Mouse (Mus musculus): Measurements from ENCODE around the gene Fam168a. TPM values are rescaled to one million over a fixed set of nuclear protein-coding genes. Genes with fewer than 3 reads are reported as not detected.

Fam168a gene
- polyA plus RNA-seq, 1 experiment from 2014 or later: 45.5 TPM

DNA sequence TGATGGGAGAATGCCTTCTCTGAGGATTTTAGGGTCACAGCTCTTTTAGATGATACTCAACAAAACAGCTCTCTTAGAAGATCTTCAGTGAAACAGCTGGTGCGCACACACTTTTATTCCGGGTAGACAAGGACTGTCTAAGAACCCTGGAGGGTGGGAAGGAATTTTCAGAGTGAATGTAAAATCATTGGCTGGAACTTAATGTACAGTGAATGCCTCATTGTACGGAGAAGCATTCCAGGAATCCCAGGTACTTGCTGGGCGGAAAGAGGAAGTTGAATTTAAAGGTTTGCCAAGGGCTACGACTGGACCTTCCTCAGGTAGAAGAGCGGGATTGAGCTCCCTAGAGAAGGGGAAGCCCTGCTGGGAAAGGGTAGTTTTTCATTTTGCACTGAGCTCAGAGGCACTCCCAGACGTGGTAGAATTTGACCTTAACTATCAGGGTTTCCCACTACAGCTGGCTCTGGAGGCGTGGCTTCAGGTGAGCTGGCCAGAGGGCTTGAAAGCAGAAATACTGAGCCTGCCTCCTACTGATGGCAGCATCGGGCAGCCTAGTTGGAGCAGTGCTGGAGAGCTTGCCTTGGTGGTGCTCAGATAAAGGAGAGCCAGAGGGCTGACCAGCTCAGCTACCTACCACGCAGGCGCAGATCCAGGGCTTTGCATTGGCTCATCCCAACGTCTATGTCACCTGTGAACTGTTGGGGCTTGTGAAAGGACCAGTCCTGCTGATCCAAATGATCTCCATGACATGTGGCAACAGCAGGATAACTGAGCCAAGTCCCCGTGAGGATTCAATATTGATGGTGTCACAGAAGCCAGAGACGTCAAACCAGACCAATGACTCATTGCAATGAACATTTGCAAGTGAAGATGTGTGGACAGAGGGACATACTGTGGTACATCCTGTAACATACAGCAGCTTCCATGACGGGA is 27.2 kb upstream of the Fam168a start:
- WGBS: 49% methylated on average over 15 of the region's 15 CpGs
- Histone ChIP-seq H3K4me2 (replicated peaks) (no peak overlapping the region), H3K36me3 (no peaks in the 10 kb centered on the region), H3K9ac (no peak overlapping the region), H3K4me1 (no peaks in the 10 kb centered on the region), H3K27me3 (no peaks in the 10 kb centered on the region), H3K9me3 (replicated peaks) (no peaks in the 10 kb centered on the region), H3K27ac (replicated peaks) (no peak overlapping the region), H3K4me3 (replicated peaks) (no peak overlapping the region)
- ATAC-seq (ENCODE audit: insufficient number of reproducible peaks, low FRiP score, low TSS enrichment, low read depth): no peak

GRCm38 (mm10) chr7:100681132-100681531 is 25.3 kb upstream of the Fam168a start:
- no peaks in the 10 kb centered on the region for H3K36me3 ChIP-seq
- H3K4me3 ChIP-seq (replicated peaks): no peak overlapping the region
- no peaks in the 10 kb centered on the region for H3K27me3 ChIP-seq
- WGBS: 49% methylated on average over 5 of the region's 5 CpGs
- ATAC-seq (ENCODE audit: insufficient number of reproducible peaks, low FRiP score, low TSS enrichment, low read depth): no peak
- H3K4me2 ChIP-seq (replicated peaks): no peak overlapping the region
- no peaks in the 10 kb centered on the region for H3K9me3 ChIP-seq (replicated peaks)
- no peaks in the 10 kb centered on the region for H3K4me1 ChIP-seq
- no peak overlapping the region for H3K27ac ChIP-seq (replicated peaks)
- H3K9ac ChIP-seq: no peak overlapping the region

DNA sequence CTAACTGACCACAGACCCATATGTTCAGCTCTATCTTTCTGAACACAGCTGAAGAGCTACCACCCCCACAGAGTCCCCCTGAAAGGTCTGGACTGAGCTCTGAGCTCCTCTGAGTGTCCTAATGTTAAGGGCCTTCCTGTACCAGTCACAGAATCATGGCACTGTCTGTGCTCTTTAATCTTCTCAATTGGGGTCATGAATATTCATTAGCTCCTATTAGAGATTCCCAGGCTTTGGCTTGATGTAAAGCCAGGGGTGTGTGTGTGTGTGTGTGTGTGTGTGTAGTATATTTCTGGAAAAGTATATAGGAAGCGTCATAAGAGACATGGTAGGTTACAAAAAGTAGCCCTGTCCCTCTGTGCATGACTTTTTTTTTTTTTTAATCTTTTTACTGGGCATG is 23.2 kb upstream of the Fam168a start:
- H3K36me3 ChIP-seq: no peaks in the 10 kb centered on the region
- WGBS: 71% methylated on average over 1 of the region's 1 CpGs

GRCm38 (mm10) chr7:100684081-100684480 is 22.4 kb upstream of the Fam168a start:
- H3K9ac ChIP-seq: no peak overlapping the region
- no peak overlapping the region for H3K4me3 ChIP-seq (replicated peaks)
- H3K9me3 ChIP-seq (replicated peaks): no peaks in the 10 kb centered on the region
- no peaks in the 10 kb centered on the region for H3K36me3 ChIP-seq
- H3K27me3 ChIP-seq: no peaks in the 10 kb centered on the region
- no peak overlapping the region for H3K27ac ChIP-seq (replicated peaks)
- H3K4me2 ChIP-seq (replicated peaks): no peak overlapping the region
- 67% methylated on average over 5 of the region's 5 CpGs for WGBS
- no peaks in the 10 kb centered on the region for H3K4me1 ChIP-seq
- ATAC-seq (ENCODE audit: insufficient number of reproducible peaks, low FRiP score, low TSS enrichment, low read depth): no peak

More for the DNA sequence above, 23.2 kb upstream of the Fam168a start:
- Histone ChIP-seq H3K4me3 (replicated peaks) (no peak overlapping the region), H3K9me3 (replicated peaks) (no peaks in the 10 kb centered on the region), H3K27ac (replicated peaks) (no peak overlapping the region), H3K27me3 (no peaks in the 10 kb centered on the region), H3K4me2 (replicated peaks) (no peak overlapping the region), H3K4me1 (no peaks in the 10 kb centered on the region), H3K9ac (no peak overlapping the region)
- no peak for ATAC-seq (ENCODE audit: insufficient number of reproducible peaks, low FRiP score, low TSS enrichment, low read depth)

DNA sequence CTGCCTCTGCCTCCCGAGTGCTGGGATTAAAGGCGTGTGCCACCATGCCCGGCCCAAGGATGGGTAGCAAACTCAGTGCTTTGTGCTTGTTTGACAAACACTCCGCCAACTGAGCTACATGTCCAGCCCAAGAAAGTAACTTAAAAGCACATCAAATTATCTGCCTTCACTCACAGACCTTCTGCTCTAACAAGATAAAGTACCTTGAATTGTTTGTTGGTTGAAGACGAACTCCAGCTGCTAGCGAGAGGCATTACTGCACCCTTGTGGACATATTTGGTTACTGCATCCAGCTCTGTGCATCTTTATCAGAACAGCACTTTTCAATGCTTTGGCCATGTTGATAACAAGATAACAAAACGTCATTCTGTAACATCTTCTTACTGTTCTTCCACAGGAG is 21.9 kb upstream of the Fam168a start:
- Histone ChIP-seq H3K27ac (replicated peaks) (no peak overlapping the region), H3K4me2 (replicated peaks) (no peak overlapping the region), H3K9ac (no peak overlapping the region), H3K9me3 (replicated peaks) (no peaks in the 10 kb centered on the region), H3K4me3 (replicated peaks) (no peak overlapping the region), H3K36me3 (no peaks in the 10 kb centered on the region), H3K4me1 (no peaks in the 10 kb centered on the region), H3K27me3 (no peaks in the 10 kb centered on the region)
- WGBS: 53% methylated on average over 7 of the region's 7 CpGs
- no peak for ATAC-seq (ENCODE audit: insufficient number of reproducible peaks, low FRiP score, low TSS enrichment, low read depth)

- 41% methylated on average over 13 of the region's 13 CpGs for WGBS
- H3K27ac ChIP-seq (replicated peaks): no peak overlapping the region
- H3K4me3 ChIP-seq (replicated peaks): no peak overlapping the region
- no peaks in the 10 kb centered on the region for H3K9me3 ChIP-seq (replicated peaks)
- ATAC-seq (ENCODE audit: insufficient number of reproducible peaks, low FRiP score, low TSS enrichment, low read depth): 0 out of 2 replicates have a peak, but pooled peaks have one; percentile 19
- H3K27me3 ChIP-seq: no peaks in the 10 kb centered on the region
- H3K4me1 ChIP-seq: no peaks in the 10 kb centered on the region
- H3K9ac ChIP-seq: no peak overlapping the region
- no peaks in the 10 kb centered on the region for H3K36me3 ChIP-seq
- no peak overlapping the region for H3K4me2 ChIP-seq (replicated peaks)
Observed at GRCm38 (mm10) chr7:100685061-100686030, 21.1 kb upstream of the Fam168a start.

DNA sequence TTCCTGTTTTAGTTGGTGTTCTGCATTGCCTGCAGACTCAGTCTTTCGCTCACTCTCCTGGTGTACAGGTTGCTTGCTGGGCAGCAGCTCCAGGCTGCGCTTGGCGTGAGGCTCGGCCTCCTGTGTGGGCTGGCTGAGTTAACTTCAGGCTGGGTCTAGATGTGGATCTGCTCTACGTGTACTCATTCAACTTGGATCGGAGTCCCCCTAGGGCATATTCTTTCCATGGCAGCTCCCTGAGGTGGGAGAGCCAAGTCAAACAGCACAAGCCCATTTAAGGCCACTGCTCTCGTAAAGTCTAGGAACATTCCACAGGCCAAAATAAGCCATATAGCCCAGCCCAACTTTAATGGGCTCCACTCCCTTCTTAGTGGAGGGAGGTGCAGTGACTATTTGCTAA is 18.0 kb upstream of the Fam168a start:
- H3K4me1 ChIP-seq: no peaks in the 10 kb centered on the region
- H3K4me3 ChIP-seq (replicated peaks): no peak overlapping the region
- WGBS: 73% methylated on average over 7 of the region's 7 CpGs
- ATAC-seq (ENCODE audit: insufficient number of reproducible peaks, low FRiP score, low TSS enrichment, low read depth): no peak
- H3K27ac ChIP-seq (replicated peaks): no peak overlapping the region
- H3K27me3 ChIP-seq: no peaks in the 10 kb centered on the region
- H3K4me2 ChIP-seq (replicated peaks): no peak overlapping the region
- H3K36me3 ChIP-seq: no peaks in the 10 kb centered on the region
- H3K9ac ChIP-seq: no peak overlapping the region
- no peaks in the 10 kb centered on the region for H3K9me3 ChIP-seq (replicated peaks)

- Histone ChIP-seq H3K9ac (no peak overlapping the region), H3K27ac (replicated peaks) (no peak overlapping the region), H3K27me3 (no peaks in the 10 kb centered on the region), H3K9me3 (replicated peaks) (no peaks in the 10 kb centered on the region), H3K4me3 (replicated peaks) (no peak overlapping the region), H3K4me2 (replicated peaks) (no peak overlapping the region), H3K36me3 (no peaks in the 10 kb centered on the region), H3K4me1 (no peaks in the 10 kb centered on the region)
- 70% methylated on average over 8 of the region's 8 CpGs for WGBS
- ATAC-seq (ENCODE audit: insufficient number of reproducible peaks, low FRiP score, low TSS enrichment, low read depth): no peak
Observed at GRCm38 (mm10) chr7:100693199-100693598, 13.2 kb upstream of the Fam168a start.

DNA sequence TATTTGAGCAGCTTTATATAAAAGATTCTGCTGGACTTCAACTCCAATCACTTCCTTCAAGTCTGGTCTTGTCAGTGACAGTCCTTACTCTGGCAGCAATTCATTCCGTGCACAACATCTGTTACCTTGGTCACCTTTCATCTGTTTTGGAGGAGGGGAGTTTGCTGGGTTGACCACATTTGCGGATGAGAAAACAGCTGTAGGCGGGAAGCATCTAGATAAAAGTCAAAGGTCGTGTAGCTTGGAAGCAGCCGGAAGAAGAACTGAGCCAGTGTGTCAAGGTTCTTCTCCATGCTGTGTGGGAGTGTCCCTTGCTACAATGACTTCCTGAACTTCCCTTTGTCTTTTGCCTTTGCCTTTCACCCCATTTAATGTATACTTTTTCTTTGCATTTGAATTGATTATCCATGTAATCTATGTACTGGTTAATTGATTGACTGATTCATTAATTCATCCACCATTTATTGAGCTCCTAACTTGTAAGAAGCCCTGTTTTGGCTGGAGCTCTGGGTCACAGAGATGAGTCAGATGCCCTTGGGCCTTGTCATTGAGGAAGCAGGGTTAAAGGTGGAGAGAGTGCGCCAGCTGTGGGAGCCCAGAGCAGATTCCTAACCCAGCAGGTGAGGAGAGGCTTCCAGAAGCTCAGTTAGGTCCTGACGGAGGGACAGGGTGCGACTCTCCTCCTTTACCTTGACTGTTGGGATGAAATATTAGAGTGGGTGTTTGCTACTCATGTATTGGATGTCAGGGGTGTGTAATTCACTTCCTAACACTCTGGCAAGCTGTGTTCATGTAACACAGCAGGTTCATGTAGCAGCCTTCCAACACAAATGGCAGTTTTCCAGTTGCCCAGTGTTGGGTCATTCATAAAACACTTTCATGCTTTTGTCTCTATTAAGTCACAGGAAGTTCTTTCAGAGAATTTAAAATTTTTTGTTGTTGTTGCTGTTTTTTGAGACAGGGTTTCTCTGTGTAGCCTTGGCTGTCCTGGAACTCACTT is 6.4 kb upstream of the Fam168a start:
- ATAC-seq (ENCODE audit: insufficient number of reproducible peaks, low FRiP score, low TSS enrichment, low read depth): no peak
- Histone ChIP-seq H3K4me1 (no peaks in the 10 kb centered on the region), H3K36me3 (no peaks in the 10 kb centered on the region), H3K4me2 (replicated peaks) (no peak overlapping the region), H3K27ac (replicated peaks) (no peak overlapping the region), H3K9ac (no peak overlapping the region), H3K9me3 (replicated peaks) (no peaks in the 10 kb centered on the region), H3K4me3 (replicated peaks) (no peak overlapping the region), H3K27me3 (no peaks in the 10 kb centered on the region)
- 31% methylated on average over 8 of the region's 8 CpGs for WGBS

DNA sequence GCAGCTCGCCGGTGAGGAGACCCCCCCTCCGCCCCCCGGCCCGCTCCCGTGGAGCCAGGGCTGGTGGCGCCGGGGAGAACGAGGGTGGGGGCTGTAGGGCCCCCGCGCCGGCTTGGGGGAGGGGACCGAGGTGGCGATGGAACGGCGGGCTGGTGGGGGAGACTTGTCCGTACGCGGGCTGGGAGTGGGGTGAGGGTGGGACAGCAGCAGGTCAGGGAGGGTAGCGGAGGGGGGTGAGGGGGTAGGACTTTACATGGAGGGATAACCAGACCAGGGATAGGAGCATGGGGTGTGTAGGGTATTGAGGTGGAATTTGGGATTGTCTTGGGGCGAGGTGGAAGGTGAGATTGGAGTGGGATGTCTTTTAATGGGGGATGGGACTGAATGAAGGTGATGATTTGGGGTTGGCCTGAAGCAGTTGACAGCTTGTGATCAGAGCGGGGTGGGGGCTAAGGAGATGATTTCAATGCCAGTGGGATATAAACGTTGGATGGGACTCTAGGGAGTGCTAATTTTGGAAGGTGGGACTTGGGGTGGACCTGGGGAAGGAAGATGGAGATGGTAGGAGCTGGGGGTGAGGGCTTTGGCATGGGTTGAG is 547 bp downstream of the Fam168a start:
- Histone ChIP-seq H3K9ac (peak overlapping the region; percentile 93), H3K9me3 (replicated peaks) (no peaks in the 10 kb centered on the region), H3K36me3 (no peaks in the 10 kb centered on the region), H3K4me3 (replicated peaks) (peak overlapping the region; percentile 93), H3K27ac (replicated peaks) (peak overlapping the region; percentile 97), H3K27me3 (no peaks in the 10 kb centered on the region), H3K4me2 (replicated peaks) (peak overlapping the region; percentile 64), H3K4me1 (peaks cover 15% of the 10 kb centered on the region)
- peak; percentile 39; the same call in 1 of the 2 replicates for ATAC-seq (ENCODE audit: insufficient number of reproducible peaks, low FRiP score, low TSS enrichment, low read depth)
- WGBS: under 1% methylated on average over 23 of the region's 23 CpGs
